Mouse (Mus musculus) olfactory bulb, adult 2 months (tissue): ENCODE measurements around the gene H2-Q10. TPM values are rescaled to one million over a fixed set of nuclear protein-coding genes. Genes with fewer than 3 reads are reported as not detected.

Experiments
- H3K27ac ChIP-seq: fragments of 200-500 bp; 2 replicates; pipeline ENCODE4 v1.5.1; 2012; ENCODE audit warnings: low read depth, low read length; ENCODE audit not compliant: insufficient read depth
- H3K4me1 ChIP-seq: fragments of 200-500 bp; 2 replicates; pipeline ENCODE4 v1.6.1; 2012; ENCODE audit warnings: low read length; ENCODE audit not compliant: control insufficient read depth, insufficient read depth
- H3K4me3 ChIP-seq: fragments of 200-500 bp; 2 replicates; pipeline ENCODE4 v1.5.1; 2012; ENCODE audit warnings: mild to moderate bottlenecking, low read depth, low read length, moderate library complexity; ENCODE audit not compliant: insufficient read depth
- CTCF ChIP-seq: fragments of 200-500 bp; IDR thresholded peaks from 2 replicates; pipeline ENCODE4 v1.5.1; 2012; ENCODE audit warnings: low read depth, mild to moderate bottlenecking, low read length, moderate library complexity; ENCODE audit not compliant: insufficient read depth
- POLR2A ChIP-seq: fragments of 200-500 bp; IDR thresholded peaks from 2 replicates; pipeline ENCODE4 v1.6.1; 2012; ENCODE audit warnings: mild to moderate bottlenecking, low read depth, low read length, moderate library complexity; ENCODE audit not compliant: insufficient read depth
- WGBS: fragments of 180-500 bp; shearing (Covaris S2); methylation state at CpG from one replicate; pipeline ENCODE4 v1.1.7; 2018; 5-methylcytosine and 5-hydroxymethylcytosine counted together
- polyA plus RNA-seq: library from polyadenylated mRNA; stranded (reverse); fragments of >200 nt; gene quantifications from 2 replicates; pipeline ENCODE4 v1.2.4, GENCODE M21; 2012; ENCODE audit warnings: low replicate concordance; ENCODE audit not compliant: missing spikeins, insufficient read depth, insufficient read length

H2-Q10 gene
- polyA plus RNA-seq, 1 experiment, result not detected

DNA sequence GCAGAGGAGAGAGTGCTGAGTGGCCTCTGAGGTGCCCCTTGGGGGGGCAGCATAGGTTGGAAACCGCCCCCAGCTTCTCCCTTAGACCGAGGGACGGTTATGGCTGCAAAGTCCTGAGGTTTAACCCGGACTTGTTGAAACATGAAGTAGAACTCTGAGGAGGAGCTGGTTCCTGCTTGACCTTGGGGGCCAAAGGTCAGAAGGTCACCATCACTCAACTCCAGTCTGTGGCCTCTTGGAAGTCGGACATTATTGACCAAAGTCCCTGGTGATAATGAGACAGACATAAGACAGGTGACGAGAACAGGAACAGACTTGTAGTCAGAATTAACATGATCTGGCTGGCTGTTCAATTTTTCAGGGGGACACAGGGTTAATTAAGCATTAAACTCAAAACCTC, 44.9 kb downstream of the H2-Q10 start:
- H3K27ac ChIP-seq, result no peak overlapping the region
- TF ChIP-seq POLR2A, result no peak
- no peak for TF ChIP-seq CTCF
- 75% methylated on average over 6 of the region's 6 CpGs for WGBS

DNA sequence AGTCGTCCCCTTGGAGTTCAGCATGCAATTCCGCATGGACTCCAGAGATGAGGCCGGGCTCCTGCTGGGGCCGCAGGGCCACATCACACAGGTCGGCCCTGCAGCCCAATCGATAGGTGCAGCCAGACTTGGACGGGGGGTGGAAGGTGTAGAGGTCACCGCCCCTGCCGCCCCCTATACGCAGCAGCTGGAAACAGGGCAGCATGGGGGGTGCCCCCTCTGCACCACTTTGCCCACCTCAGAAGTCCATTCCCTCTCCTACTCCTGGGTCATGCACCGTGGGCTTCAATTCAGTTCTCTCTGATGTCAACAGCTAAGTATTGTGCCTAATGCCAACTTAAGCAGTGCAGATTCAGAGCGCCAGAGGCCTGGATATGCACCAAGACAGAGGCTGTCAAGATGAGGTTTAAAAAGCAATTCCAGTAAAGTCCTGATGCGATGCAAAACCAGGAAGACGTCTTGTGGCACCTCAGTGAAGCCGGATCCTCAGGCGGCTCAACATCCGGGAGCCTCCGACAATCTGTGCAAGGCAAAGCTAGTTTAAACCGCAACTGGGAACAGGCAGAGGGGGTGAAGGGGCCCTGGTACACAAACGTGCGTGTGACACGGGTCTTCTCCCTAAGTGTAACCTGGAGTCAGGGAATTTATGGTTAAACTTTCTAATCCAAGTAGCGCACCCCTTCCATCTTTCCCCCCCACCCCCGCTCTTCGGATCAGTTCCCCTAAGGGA, 46.2 kb downstream of the H2-Q10 start:
- 6% methylated on average over 25 of the region's 25 CpGs for WGBS
- Histone ChIP-seq H3K27ac (no peak overlapping the region), H3K4me1 (peaks cover 10% of the 10 kb centered on the region), H3K4me3 (peak overlapping the region; percentile 65)
- no peak for TF ChIP-seq CTCF
- no peak for TF ChIP-seq POLR2A

More for the DNA sequence above, 44.9 kb downstream of the H2-Q10 start:
- Histone ChIP-seq H3K4me1 (peaks cover 10% of the 10 kb centered on the region), H3K4me3 (no peak overlapping the region)

DNA sequence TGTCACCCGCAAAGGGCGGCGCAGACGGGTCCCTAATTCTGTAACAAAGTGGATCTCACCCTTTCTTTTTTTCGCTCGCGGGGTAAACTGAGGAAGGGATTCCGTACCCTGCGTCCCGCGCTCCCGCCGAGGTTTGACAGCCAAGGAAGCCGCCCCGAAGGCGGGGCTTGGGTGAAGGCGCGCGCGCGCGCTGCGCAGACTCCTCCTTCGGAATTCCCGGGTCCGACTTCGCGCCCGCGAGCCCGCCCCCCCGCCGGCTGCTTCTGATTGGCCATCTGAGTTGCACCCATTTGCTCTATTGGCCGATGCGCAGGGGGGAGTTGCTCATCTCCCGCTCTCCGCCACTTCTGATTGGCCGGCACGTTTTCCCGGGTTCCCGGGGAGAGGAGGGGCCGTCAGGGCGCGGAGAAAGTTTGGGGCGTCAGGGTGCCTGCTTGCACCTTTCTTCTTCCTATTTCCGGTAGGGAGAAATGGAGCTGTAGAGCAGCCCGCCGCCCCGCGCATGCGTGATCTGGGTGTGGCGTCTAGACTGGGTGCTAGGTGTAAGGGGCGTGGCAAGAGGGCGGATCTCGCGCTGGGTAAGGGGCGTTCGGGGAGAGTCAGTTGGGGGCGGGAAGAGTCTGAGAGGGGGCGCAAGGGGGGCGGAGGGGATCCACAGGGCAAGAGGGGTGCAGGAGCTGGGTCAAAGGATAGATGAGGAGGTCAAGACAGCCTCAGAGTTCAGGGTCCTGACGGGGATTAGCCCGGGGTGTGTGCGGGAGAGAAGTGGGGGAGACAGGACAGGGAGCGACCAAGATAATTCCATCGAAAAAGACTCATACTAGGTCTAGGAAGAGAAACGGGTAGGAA, 47.0 kb downstream of the H2-Q10 start, which contains the start of the genes Tcf19 and Cchcr1:
TSS of gene Tcf19 (minus strand) at position 173 of the 849 bp plus-strand sequence.
TSS of gene Cchcr1 (plus strand) at position 449 of the 849 bp plus-strand sequence.
- peaks cover 10% of the 10 kb centered on the region for H3K4me1 ChIP-seq
- H3K27ac ChIP-seq, result no peak within 1 kb of the TSS
- H3K4me3 ChIP-seq, result peak within 1 kb of the TSS; percentile 65
- TF ChIP-seq POLR2A, result no peak
- no peak for TF ChIP-seq CTCF
- WGBS, result 1% methylated on average over 67 of the region's 67 CpGs

DNA sequence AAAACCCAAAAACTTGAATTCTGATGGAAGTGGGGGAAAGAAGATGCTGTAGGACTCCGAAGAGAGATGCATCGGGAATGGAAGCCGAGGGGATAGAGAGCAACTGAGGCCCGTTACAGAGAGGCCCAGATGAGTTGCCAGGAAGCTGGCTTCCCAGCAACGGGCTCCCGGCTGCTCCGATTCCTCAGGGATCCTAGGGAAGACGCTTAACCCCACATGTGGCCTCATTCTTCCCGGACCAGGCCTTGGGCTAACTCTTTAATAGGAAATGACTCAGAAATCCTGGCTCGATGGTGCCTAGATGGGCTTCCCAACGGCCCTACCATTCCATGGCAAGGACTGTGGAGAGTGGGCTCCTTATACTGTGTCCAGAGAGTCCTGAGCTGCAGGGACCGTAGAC, 47.6 kb downstream of the H2-Q10 start:
- H3K4me1 ChIP-seq, result peaks cover 10% of the 10 kb centered on the region
- H3K27ac ChIP-seq, result no peak overlapping the region
- 7% methylated on average over 12 of the region's 12 CpGs for WGBS
- TF ChIP-seq POLR2A (no peak), CTCF (no peak)
- peak overlapping the region; percentile 65; the same call in 1 of the 2 replicates for H3K4me3 ChIP-seq

Other genes with a start within 250 kb of the H2-Q10 start
- gene Gm16181, start 249.3 kb upstream of the H2-Q10 start, polyA plus RNA-seq, result not detected in 2 replicates
- not detected in 2 replicates for gene Atp6v1g2, start 236.4 kb upstream of the H2-Q10 start, polyA plus RNA-seq
- not detected in 2 replicates for gene Nfkbil1, start 234.3 kb upstream of the H2-Q10 start, polyA plus RNA-seq
- 290 and 359 TPM in 2 replicates for gene Ddx39b, start 228.3 kb upstream of the H2-Q10 start, polyA plus RNA-seq
- 345 and 592 TPM in 2 replicates for gene H2-D1, start 207.4 kb upstream of the H2-Q10 start, polyA plus RNA-seq
- gene H2-Q1, start 149.7 kb upstream of the H2-Q10 start, polyA plus RNA-seq, result not detected in 2 replicates
- not detected in 2 replicates for gene H2-Q2, start 127.8 kb upstream of the H2-Q10 start, polyA plus RNA-seq
- not detected in 2 replicates for gene H2-Q4, start 90.5 kb upstream of the H2-Q10 start, polyA plus RNA-seq
- not detected in 2 replicates for gene H2-Q6, start 45.2 kb upstream of the H2-Q10 start, polyA plus RNA-seq
- not detected in 2 replicates for gene H2-Q7, start 30.9 kb upstream of the H2-Q10 start, polyA plus RNA-seq
- not detected in 2 replicates for gene Pou5f1, start 35.9 kb downstream of the H2-Q10 start, polyA plus RNA-seq
- gene Tcf19, start 46.7 kb downstream of the H2-Q10 start, polyA plus RNA-seq, result not detected in 2 replicates
- gene Cchcr1, start 47.0 kb downstream of the H2-Q10 start, polyA plus RNA-seq, result not detected in 2 replicates
- gene Psors1c2, start 63.1 kb downstream of the H2-Q10 start, polyA plus RNA-seq, result not detected in 2 replicates
- not detected in 2 replicates for gene Cdsn, start 82.0 kb downstream of the H2-Q10 start, polyA plus RNA-seq
- gene 2300002M23Rik, start 97.4 kb downstream of the H2-Q10 start, polyA plus RNA-seq, result not detected in 2 replicates
- gene Sfta2, start 131.5 kb downstream of the H2-Q10 start, polyA plus RNA-seq, result not detected in 2 replicates
- not detected in 2 replicates for gene Gm9573, start 156.5 kb downstream of the H2-Q10 start, polyA plus RNA-seq
- not detected in 2 replicates for gene Mucl3, start 173.6 kb downstream of the H2-Q10 start, polyA plus RNA-seq
- not detected in 2 replicates for gene Vars2, start 197.5 kb downstream of the H2-Q10 start, polyA plus RNA-seq
- not detected in 2 replicates for gene Gtf2h4, start 203.7 kb downstream of the H2-Q10 start, polyA plus RNA-seq
- not detected in 2 replicates for gene Ddr1, start 234.5 kb downstream of the H2-Q10 start, polyA plus RNA-seq